Mouse (Mus musculus) WW6 (cell line): ENCODE data around the gene Rpl15.
"Not testable (repeated sequence)": the region's sequence is repeated elsewhere in the genome, so short reads cannot be mapped to it uniquely, and the experiment has no call there.

Experiments used
- DNase-seq: peaks from one replicate; pipeline ENCODE4 v3.0.0-alpha.2; 2013; ENCODE audit warnings: low read depth, low spot score

The Rpl15 gene

GRCm38 (mm10) chr14:18241786-18242185 is 29.4 kb downstream of the Rpl15 start:
- no peak for DNase-seq

- DNase-seq: no peak
Measured at GRCm38 (mm10) chr14:18240132-18240531, 31.1 kb downstream of the Rpl15 start.

- DNase-seq: peak; percentile 97
Measured at GRCm38 (mm10) chr14:18238750-18239731, 32.1 kb downstream of the Rpl15 start, which contains the start of gene Nr1d2. Gene Nr1d2 (minus strand): TSS chr14:18239127.

GRCm38 (mm10) chr14:18238131-18238749 is 33.0 kb downstream of the Rpl15 start:
- DNase-seq: peak; percentile 88

- DNase-seq: no peak
Measured at GRCm38 (mm10) chr14:18237381-18237780, 33.8 kb downstream of the Rpl15 start.

GRCm38 (mm10) chr14:18236496-18237235 is 34.5 kb downstream of the Rpl15 start:
- not testable (repeated sequence) for DNase-seq

GRCm38 (mm10) chr14:18233981-18234960 is 36.9 kb downstream of the Rpl15 start:
- DNase-seq: no peak

- DNase-seq: no peak
Measured at GRCm38 (mm10) chr14:18233076-18233475, 38.1 kb downstream of the Rpl15 start.

- not testable (repeated sequence) for DNase-seq
Measured at GRCm38 (mm10) chr14:18231866-18232265, 39.3 kb downstream of the Rpl15 start.

GRCm38 (mm10) chr14:18229751-18230150 is 41.4 kb downstream of the Rpl15 start:
- DNase-seq: not testable (repeated sequence)

- not testable (repeated sequence) for DNase-seq
Measured at GRCm38 (mm10) chr14:18226181-18226580, 45.0 kb downstream of the Rpl15 start.

GRCm38 (mm10) chr14:18225431-18225830 is 45.8 kb downstream of the Rpl15 start:
- DNase-seq: not testable (repeated sequence)

GRCm38 (mm10) chr14:18221977-18222376 is 49.2 kb downstream of the Rpl15 start:
- DNase-seq: no peak
